Mouse (Mus musculus): ENCODE data around the gene Slc25a43. TPM values are rescaled to one million over a fixed set of nuclear protein-coding genes. Genes with fewer than 3 reads are reported as not detected.

The Slc25a43 gene
- 2.0 TPM for polyA plus RNA-seq (2014; fragmentation: Illumina TruSeq; extraction: RNeasy Lipid Tissue Mini Kit (QIAGEN cat#74804); ENCODE audit: low read depth, low replicate concordance)

GRCm38 (mm10) chrX:36743503-36744101 lies at the start of gene Slc25a43:
TSS of gene Slc25a43 (plus strand) at chrX:36743659.

GRCm38 (mm10) chrX:36795424-36796162 lies 52.1 kb downstream of the Slc25a43 start, which contains the start of gene Slc25a5:
TSS of gene Slc25a5 (plus strand) at chrX:36795651.

Other genes with a start within 250 kb of the Slc25a43 start
- gene Pgrmc1, start 145.5 kb upstream of the Slc25a43 start, polyA plus RNA-seq (2014; fragmentation: Illumina TruSeq; extraction: RNeasy Lipid Tissue Mini Kit (QIAGEN cat#74804); ENCODE audit: low read depth, low replicate concordance), result 2,371 TPM
- gene Akap17b, start 98.3 kb upstream of the Slc25a43 start, polyA plus RNA-seq (2014; fragmentation: Illumina TruSeq; extraction: RNeasy Lipid Tissue Mini Kit (QIAGEN cat#74804); ENCODE audit: low read depth, low replicate concordance), result 33.6 TPM
- gene Slc25a5, start 52.0 kb downstream of the Slc25a43 start, polyA plus RNA-seq (2014; fragmentation: Illumina TruSeq; extraction: RNeasy Lipid Tissue Mini Kit (QIAGEN cat#74804); ENCODE audit: low read depth, low replicate concordance), result 448 TPM
- 163 TPM for gene Ube2a, start 130.2 kb downstream of the Slc25a43 start, polyA plus RNA-seq (2014; fragmentation: Illumina TruSeq; extraction: RNeasy Lipid Tissue Mini Kit (QIAGEN cat#74804); ENCODE audit: low read depth, low replicate concordance)
- gene C330007P06Rik, start 130.5 kb downstream of the Slc25a43 start, polyA plus RNA-seq (2014; fragmentation: Illumina TruSeq; extraction: RNeasy Lipid Tissue Mini Kit (QIAGEN cat#74804); ENCODE audit: low read depth, low replicate concordance), result 179 TPM
- gene Nkrf, start 159.2 kb downstream of the Slc25a43 start, polyA plus RNA-seq (2014; fragmentation: Illumina TruSeq; extraction: RNeasy Lipid Tissue Mini Kit (QIAGEN cat#74804); ENCODE audit: low read depth, low replicate concordance), result 27.5 TPM
- 24.4 TPM for gene Sept6, start 248.1 kb downstream of the Slc25a43 start, polyA plus RNA-seq (2014; fragmentation: Illumina TruSeq; extraction: RNeasy Lipid Tissue Mini Kit (QIAGEN cat#74804); ENCODE audit: low read depth, low replicate concordance)